Mouse (Mus musculus) heart, embryonic 13.5 days (tissue): ENCODE results near the gene Il5. TPM values are rescaled to one million over a fixed set of nuclear protein-coding genes. Genes with fewer than 3 reads are reported as not detected.

Experiments
- ATAC-seq: fragments of 200-750 bp; cut with Nextera tagmentation; 2 replicates; pipeline ENCODE4 v1.8.0; 2017; ENCODE audit warnings: moderate TSS enrichment; ENCODE audit not compliant: insufficient number of reproducible peaks, low FRiP score, low TSS enrichment; ENCODE audit errors: extremely low read depth
- H3K27ac ChIP-seq: fragments of 300-500 bp; sonication (generic); replicated peaks from 2 replicates; pipeline ENCODE4 v1.5.1; 2015; ENCODE audit warnings: moderate library complexity, mild to moderate bottlenecking, inconsistent platforms
- H3K27me3 ChIP-seq: fragments of 300-500 bp; sonication (generic); replicated peaks from 2 replicates; pipeline ENCODE4 v1.6.1; 2015; ENCODE audit warnings: mild to moderate bottlenecking, inconsistent platforms
- H3K36me3 ChIP-seq: fragments of 300-500 bp; sonication (generic); 2 replicates; pipeline ENCODE4 v1.6.1; 2015; ENCODE audit warnings: mild to moderate bottlenecking, inconsistent platforms
- H3K4me1 ChIP-seq: fragments of 300-500 bp; sonication (generic); 2 replicates; pipeline ENCODE4 v1.6.1; 2015; ENCODE audit warnings: inconsistent platforms
- H3K4me2 ChIP-seq: fragments of 300-500 bp; sonication (generic); 2 replicates; pipeline ENCODE4 v1.6.1; 2015; ENCODE audit warnings: inconsistent platforms, mild to moderate bottlenecking, moderate library complexity
- H3K4me3 ChIP-seq: fragments of 300-500 bp; sonication (generic); 2 replicates; pipeline ENCODE4 v1.5.1; 2015; ENCODE audit warnings: moderate library complexity, mild to moderate bottlenecking, inconsistent platforms
- H3K9ac ChIP-seq: fragments of 300-500 bp; sonication (generic); 2 replicates; pipeline ENCODE4 v1.6.1; 2015; ENCODE audit warnings: inconsistent platforms, mild to moderate bottlenecking, moderate library complexity
- H3K9me3 ChIP-seq: fragments of 300-500 bp; sonication (generic); 2 replicates; pipeline ENCODE4 v1.6.1; 2016; ENCODE audit warnings: inconsistent platforms
- WGBS: fragments of 180-500 bp; shearing (Covaris S2); methylation state at CpG from one replicate; pipeline ENCODE4 v1.1.7; 2015; ENCODE audit warnings: mixed read lengths; 5-methylcytosine and 5-hydroxymethylcytosine counted together
- polyA plus RNA-seq: library from polyadenylated mRNA; unstranded; fragments of >200 nt; fragmentation: Nextera tagmentation; extraction: Ambion mirVana; gene quantifications from 2 replicates; pipeline ENCODE4 v1.2.1, GENCODE M21; 2015

Il5 gene
- polyA plus RNA-seq, 1 experiment from 2014 or later: not detected

DNA sequence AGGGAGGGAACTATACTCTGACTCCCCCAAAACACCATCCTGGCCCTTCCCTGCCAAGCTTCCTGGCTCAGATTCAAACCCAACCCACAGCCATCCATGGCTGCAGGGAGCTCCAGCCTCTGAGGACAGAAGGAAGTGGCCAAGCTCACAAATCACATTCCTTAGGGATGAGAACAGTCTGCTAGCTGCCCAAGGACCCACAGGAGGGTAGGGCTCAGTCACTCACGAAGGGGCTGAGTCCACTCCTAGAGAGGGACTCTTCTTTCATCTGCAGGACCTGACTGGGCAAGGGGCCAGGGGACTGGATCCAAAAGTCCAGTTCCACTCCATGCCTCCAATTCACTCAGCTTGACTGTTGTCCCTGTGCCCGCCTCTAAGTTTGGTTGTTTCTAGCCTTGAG lies 41.2 kb downstream of the Il5 start:
- peak overlapping the region; percentile 81 for H3K4me2 ChIP-seq
- WGBS: 34% methylated on average over 2 of the region's 2 CpGs
- peaks cover 64% of the 10 kb centered on the region for H3K4me1 ChIP-seq
- H3K27me3 ChIP-seq: no peaks in the 10 kb centered on the region
- H3K27ac ChIP-seq: peak overlapping the region; percentile 97
- ATAC-seq: no peak
- no peak overlapping the region; the same call in 1 of the 2 replicates for H3K9ac ChIP-seq
- H3K36me3 ChIP-seq: no peaks in the 10 kb centered on the region
- no peak overlapping the region for H3K4me3 ChIP-seq
- H3K9me3 ChIP-seq: no peaks in the 10 kb centered on the region

DNA sequence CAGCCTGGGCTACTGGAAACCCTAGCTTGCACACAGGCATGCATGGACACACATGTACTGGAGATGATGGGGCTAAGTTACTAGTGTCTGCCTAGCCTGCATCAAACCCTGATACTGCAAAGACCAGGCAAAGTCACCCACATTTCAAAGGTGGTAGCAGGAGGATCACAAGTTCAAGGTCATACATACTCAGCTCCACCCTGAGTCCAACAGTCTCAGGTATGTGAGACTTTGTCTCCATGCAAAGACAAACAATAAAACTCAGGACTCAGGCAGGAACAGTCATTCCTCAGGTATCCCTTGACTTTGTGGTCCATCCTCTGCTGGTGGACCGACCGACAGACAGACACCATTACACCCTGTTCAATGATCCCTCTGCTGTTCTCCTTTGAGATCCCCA lies 41.8 kb downstream of the Il5 start:
- Histone ChIP-seq H3K9ac (peak overlapping the region; percentile 84), H3K4me1 (peaks cover 64% of the 10 kb centered on the region), H3K27ac (peak overlapping the region; percentile 97), H3K27me3 (no peaks in the 10 kb centered on the region), H3K9me3 (no peaks in the 10 kb centered on the region), H3K36me3 (no peaks in the 10 kb centered on the region), H3K4me2 (peak overlapping the region; percentile 81), H3K4me3 (peak overlapping the region; percentile 47)
- WGBS: 61% methylated on average over 2 of the region's 2 CpGs
- ATAC-seq: no peak

- WGBS: 4% methylated on average over 23 of the region's 23 CpGs
- H3K9ac ChIP-seq: peak overlapping the region; percentile 84
- peak overlapping the region; percentile 81 for H3K4me2 ChIP-seq
- no peaks in the 10 kb centered on the region for H3K9me3 ChIP-seq
- H3K4me3 ChIP-seq: peak overlapping the region; percentile 47
- no peaks in the 10 kb centered on the region for H3K27me3 ChIP-seq
- peak overlapping the region; percentile 97 for H3K27ac ChIP-seq
- ATAC-seq: 0 out of 2 replicates have a peak, but pooled peaks have one; percentile 2
- peaks cover 64% of the 10 kb centered on the region for H3K4me1 ChIP-seq
- no peaks in the 10 kb centered on the region for H3K36me3 ChIP-seq
Measured at GRCm38 (mm10) chr11:53762827-53763495, 42.4 kb downstream of the Il5 start.

DNA sequence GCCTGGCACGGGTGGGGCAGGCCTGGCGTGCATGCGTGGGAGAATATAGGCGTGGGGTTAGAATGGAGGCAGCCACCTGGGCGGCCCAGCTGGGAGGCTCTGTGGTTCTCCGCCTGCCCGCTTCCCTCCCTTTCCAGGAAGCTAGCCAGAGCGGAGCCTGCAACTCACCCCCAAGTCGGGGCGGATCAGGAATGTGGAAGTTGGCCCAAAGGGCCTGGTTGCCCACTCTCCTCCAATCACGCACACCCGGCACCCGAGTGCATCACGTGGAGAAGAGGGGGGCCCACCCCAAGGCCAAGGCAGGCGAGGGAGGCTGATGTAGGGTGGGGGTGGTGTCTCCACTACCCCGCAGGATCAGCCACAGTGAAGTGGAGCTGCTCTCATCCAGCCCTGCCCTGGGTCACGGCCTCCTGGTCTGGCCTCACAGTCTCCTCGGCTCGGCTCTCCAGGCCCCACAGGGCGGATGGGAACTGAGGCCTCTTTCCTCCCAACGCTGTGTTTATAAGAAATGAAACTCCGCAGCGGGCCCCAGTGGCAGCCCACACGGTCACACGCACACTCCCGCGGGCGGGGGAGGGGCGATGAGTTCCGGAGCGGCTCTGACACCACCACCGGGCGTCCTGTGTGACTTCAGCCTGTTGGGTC lies 43.0 kb downstream of the Il5 start:
- H3K36me3 ChIP-seq: no peaks in the 10 kb centered on the region
- H3K4me1 ChIP-seq: peaks cover 62% of the 10 kb centered on the region
- H3K27me3 ChIP-seq: peaks cover 5% of the 10 kb centered on the region; the same call in 1 of the 2 replicates
- H3K27ac ChIP-seq: peak overlapping the region; percentile 97
- peak overlapping the region; percentile 81 for H3K4me2 ChIP-seq
- peak overlapping the region; percentile 84 for H3K9ac ChIP-seq
- peak; percentile 53 for ATAC-seq
- WGBS: 3% methylated on average over 32 of the region's 33 CpGs
- H3K9me3 ChIP-seq: no peaks in the 10 kb centered on the region
- H3K4me3 ChIP-seq: peak overlapping the region; percentile 47

- H3K4me1 ChIP-seq: peaks cover 59% of the 10 kb centered on the region
- H3K27me3 ChIP-seq: peaks cover 10% of the 10 kb centered on the region; the same call in 1 of the 2 replicates
- 41% methylated on average over 5 of the region's 5 CpGs for WGBS
- ATAC-seq: no peak
- H3K27ac ChIP-seq: peak overlapping the region; percentile 97
- H3K36me3 ChIP-seq: no peaks in the 10 kb centered on the region
- peak overlapping the region; percentile 84 for H3K9ac ChIP-seq
- no peak overlapping the region for H3K4me3 ChIP-seq
- no peaks in the 10 kb centered on the region for H3K9me3 ChIP-seq
- peak overlapping the region; percentile 81; the same call in 1 of the 2 replicates for H3K4me2 ChIP-seq
Measured at GRCm38 (mm10) chr11:53764581-53764980, 44.0 kb downstream of the Il5 start.

GRCm38 (mm10) chr11:53768422-53769184 lies 48.0 kb downstream of the Il5 start:
- H3K4me2 ChIP-seq: no peak overlapping the region
- 75% methylated on average over 13 of the region's 13 CpGs for WGBS
- ATAC-seq: no peak
- H3K27me3 ChIP-seq: peaks cover 10% of the 10 kb centered on the region; the same call in 1 of the 2 replicates
- H3K27ac ChIP-seq: no peak overlapping the region
- H3K4me1 ChIP-seq: peaks cover 31% of the 10 kb centered on the region
- H3K9me3 ChIP-seq: no peaks in the 10 kb centered on the region
- H3K4me3 ChIP-seq: no peak overlapping the region
- H3K9ac ChIP-seq: no peak overlapping the region
- H3K36me3 ChIP-seq: peaks cover 6% of the 10 kb centered on the region

DNA sequence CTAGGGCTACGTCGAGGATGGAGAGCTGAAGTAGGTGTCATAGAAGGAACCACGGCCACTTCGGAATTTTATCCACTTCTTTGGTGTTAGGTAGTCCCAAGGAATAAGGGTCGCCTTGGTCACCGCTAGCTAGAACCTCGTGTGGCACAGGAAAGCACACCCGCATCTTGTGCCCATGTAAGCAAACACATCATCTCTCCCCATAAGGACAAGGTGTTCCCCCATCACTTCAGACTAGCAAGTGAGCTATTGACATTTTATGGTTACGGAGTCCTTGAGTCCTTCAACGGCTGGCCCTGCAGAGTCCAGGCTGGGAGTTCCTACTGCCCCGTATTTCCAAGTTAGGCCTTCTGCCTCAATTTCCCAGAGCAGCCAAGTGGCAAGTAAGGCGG lies 48.6 kb downstream of the Il5 start:
- ATAC-seq: no peak
- Histone ChIP-seq H3K4me1 (peaks cover 25% of the 10 kb centered on the region), H3K4me3 (peak overlapping the region; percentile 84), H3K27ac (no peak overlapping the region; the same call in 1 of the 2 replicates), H3K4me2 (peak overlapping the region; percentile 88), H3K27me3 (peaks cover 10% of the 10 kb centered on the region; the same call in 1 of the 2 replicates), H3K9me3 (no peaks in the 10 kb centered on the region), H3K36me3 (peaks cover 11% of the 10 kb centered on the region), H3K9ac (peak overlapping the region; percentile 90)
- WGBS: 53% methylated on average over 12 of the region's 12 CpGs

- Histone ChIP-seq H3K4me2 (peak within 1 kb of the TSS; percentile 88), H3K27ac (peak within 1 kb of the TSS; percentile 80), H3K4me3 (peak within 1 kb of the TSS; percentile 84), H3K36me3 (peaks cover 17% of the 10 kb centered on the region), H3K27me3 (peaks cover 10% of the 10 kb centered on the region; the same call in 1 of the 2 replicates), H3K4me1 (peaks cover 20% of the 10 kb centered on the region), H3K9ac (peak within 1 kb of the TSS; percentile 90), H3K9me3 (no peaks in the 10 kb centered on the region)
- WGBS: under 1% methylated on average over 34 of the region's 40 CpGs
- ATAC-seq: peak; percentile 70
Measured at GRCm38 (mm10) chr11:53769760-53770124, 49.1 kb downstream of the Il5 start, which contains the start of gene Irf1. TSS of gene Irf1 (plus strand) at chr11:53770014.

DNA sequence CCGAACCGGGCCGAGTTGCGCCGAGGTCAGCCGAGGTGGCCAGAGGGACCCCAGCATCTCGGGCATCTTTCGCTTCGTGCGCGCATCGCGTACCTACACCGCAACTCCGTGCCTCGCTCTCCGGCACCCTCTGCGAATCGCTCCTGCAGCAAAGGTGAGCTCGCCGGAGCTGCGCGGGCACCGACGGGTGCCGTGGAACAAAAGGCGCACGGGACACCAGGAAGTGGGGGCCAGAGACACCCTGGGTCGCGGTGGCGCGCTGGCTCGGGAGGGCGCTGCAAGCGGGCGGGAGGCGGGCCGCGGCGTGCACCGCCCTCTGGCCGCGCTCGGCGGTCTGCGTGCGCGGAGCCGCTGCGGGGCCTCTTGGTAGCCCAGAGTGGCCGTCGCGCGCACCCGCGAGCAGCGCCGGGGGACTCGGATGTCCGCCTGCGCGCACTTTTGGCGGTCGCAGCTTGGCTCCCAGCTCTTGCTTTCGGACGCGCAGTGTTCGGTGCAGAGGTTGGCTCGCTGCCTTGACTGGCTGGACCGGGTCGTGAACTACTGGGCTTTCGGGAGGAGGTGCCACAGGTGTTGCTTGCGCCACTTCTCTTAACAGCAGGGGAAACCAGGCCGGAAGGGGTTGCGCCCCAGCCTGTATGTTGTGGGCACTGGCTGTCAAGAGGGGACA lies 49.7 kb downstream of the Il5 start:
- Histone ChIP-seq H3K27me3 (peaks cover 10% of the 10 kb centered on the region; the same call in 1 of the 2 replicates), H3K9me3 (no peaks in the 10 kb centered on the region), H3K9ac (peak overlapping the region; percentile 90), H3K4me2 (peak overlapping the region; percentile 88), H3K4me3 (peak overlapping the region; percentile 84), H3K4me1 (peaks cover 17% of the 10 kb centered on the region), H3K27ac (peak overlapping the region; percentile 80), H3K36me3 (peaks cover 22% of the 10 kb centered on the region)
- peak; percentile 49 for ATAC-seq
- under 1% methylated on average over 67 of the region's 75 CpGs for WGBS

DNA sequence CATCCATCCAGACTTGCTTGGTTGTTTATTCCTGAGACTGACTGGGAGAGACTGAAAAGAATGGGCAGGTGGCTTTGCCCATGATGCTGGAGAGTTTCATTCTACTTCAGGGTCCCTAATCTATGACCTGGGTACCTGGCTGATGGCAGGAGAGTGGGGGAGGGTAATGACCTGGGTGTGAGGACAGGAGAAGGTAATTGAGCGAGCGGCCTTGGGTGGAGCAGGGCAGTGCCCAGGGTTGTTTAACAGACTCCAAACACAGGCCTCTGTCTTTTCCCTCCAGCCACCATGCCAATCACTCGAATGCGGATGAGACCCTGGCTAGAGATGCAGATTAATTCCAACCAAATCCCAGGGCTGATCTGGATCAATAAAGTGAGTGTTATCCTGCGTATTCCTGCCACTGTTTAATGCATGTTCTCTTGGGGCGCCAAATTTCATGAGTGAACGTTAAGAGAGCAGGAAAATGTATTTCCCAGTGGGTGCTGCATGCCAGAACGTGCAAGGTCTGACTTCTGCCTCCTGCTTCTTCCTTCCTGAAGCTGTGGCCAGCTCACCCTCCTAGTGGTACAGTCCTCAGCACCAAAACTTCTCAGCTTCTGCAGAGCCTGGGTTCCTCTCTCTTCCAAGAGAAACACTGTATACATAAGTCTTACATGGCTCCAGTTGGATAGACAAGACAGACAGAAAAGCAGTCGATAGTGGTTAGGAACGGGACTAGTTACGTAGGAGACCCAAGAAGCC lies 50.6 kb downstream of the Il5 start:
- Histone ChIP-seq H3K4me1 (peaks cover 17% of the 10 kb centered on the region), H3K4me2 (peak overlapping the region; percentile 88), H3K36me3 (peaks cover 31% of the 10 kb centered on the region), H3K27ac (no peak overlapping the region), H3K27me3 (peaks cover 10% of the 10 kb centered on the region; the same call in 1 of the 2 replicates), H3K9ac (peak overlapping the region; percentile 90), H3K9me3 (no peaks in the 10 kb centered on the region), H3K4me3 (peak overlapping the region; percentile 84)
- WGBS: 78% methylated on average over 11 of the region's 11 CpGs
- no peak for ATAC-seq
